Mouse (Mus musculus) large intestine, adult 2 months (tissue): ENCODE data around the gene Golga2. TPM values are rescaled to one million over a fixed set of nuclear protein-coding genes. Genes with fewer than 3 reads are reported as not detected.
A peak's percentile ranks its signal among the peaks of the same experiment; 100 is the strongest.
"Not testable (repeated sequence)": the region's sequence is repeated elsewhere in the genome, so short reads cannot be mapped to it uniquely, and the experiment has no call there.

Source experiments
- DNase-seq: peaks from one replicate; pipeline ENCODE4 v3.0.0-alpha.2; 2012; ENCODE audit warnings: low read depth, low spot score
- WGBS: fragments of 180-500 bp; shearing (Covaris S2); methylation state at CpG from one replicate; pipeline ENCODE4 v1.1.7; 2018; 5-methylcytosine and 5-hydroxymethylcytosine counted together
- polyA plus RNA-seq: library from polyadenylated mRNA; depleted of rRNA; stranded (reverse); fragments of >200 nt; gene quantifications from 2 replicates; pipeline ENCODE4 v1.2.3, GENCODE M21; 2012

Gene Golga2
- polyA plus RNA-seq, 1 experiment = 26.0 TPM

DNA sequence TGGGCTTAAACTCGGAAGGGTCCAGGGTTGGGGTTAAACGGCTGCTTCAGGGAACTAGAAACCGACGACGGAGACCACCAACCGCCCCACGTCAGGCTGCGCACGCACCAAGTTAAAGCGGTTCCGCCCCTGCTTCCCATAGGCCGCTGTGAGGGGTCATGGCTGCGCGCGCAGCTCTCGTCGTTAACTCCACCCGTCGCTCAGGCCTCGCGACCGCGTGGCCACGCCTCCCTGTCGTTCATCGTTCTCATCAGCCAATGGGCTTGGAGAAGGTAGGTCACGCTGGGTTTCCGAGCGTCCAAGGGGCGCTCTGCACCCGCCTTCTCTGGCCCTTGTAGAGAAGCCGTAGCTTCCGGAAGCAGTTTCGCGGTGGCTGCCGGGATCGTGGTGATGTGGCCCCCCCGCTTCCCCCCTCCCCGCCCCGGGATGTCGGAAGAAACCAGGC lies 761 bp downstream of the Golga2 start, which contains the start of gene Swi5:
Gene Swi5 (minus strand): TSS at position 153 of the 445 bp plus-strand sequence.
- DNase-seq = peak; percentile 98
- under 1% methylated on average over 41 of the region's 41 CpGs for WGBS

DNA sequence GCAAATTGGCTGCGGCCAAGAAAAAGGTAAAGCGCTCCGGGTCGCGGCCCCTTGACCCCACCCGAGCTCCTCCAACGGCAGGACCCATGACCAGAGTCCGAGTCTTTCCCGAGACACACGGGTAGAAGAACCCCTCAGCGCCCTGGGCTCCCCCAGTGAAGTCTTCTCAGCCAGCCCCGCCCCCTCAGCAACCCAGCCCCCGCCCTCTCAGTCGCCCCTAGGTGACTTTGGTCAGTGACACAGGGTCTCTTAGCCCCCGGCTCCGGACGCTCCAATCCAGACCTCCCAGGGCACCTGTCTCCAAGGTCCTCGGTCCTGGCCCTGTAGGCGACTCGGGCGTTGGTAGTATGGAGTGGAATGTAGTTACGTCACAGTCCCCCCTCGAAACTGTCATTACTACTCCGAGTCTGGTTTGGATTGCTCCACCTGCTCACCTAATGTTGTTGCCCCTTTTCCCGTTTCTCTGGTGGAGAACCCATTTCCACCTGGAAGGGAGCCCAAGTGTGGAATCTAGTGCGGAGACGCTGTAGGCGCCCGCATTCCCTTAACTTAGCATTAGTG lies 1.3 kb downstream of the Golga2 start:
- DNase-seq = peak; percentile 28
- under 1% methylated on average over 28 of the region's 29 CpGs for WGBS

DNA sequence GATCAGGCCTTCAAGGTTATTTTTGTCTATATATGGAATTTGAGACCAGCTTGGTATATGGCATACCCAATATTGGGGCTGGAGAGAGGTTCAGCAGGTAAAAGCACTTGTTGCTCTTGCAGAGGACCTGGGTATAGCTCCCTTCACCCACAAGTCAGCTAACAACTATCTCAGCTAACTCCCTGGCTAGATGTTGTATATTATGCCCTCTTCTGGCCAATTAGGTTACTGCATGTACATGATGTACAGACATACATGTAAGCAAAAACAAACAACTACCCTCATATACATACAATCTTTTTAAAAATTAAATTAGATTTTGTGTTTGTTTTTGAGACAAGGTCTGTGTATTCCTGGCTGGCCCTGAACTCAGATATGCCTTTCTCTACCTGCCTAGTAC lies 2.4 kb downstream of the Golga2 start:
- no peak for DNase-seq

- no peak for DNase-seq
- WGBS = 80% methylated on average over 8 of the region's 8 CpGs
Measured at GRCm38 (mm10) chr2:32294348-32294747, 7.2 kb downstream of the Golga2 start.

- no peak for DNase-seq
- WGBS = 78% methylated on average over 3 of the region's 3 CpGs
Measured at GRCm38 (mm10) chr2:32295285-32295684, 8.1 kb downstream of the Golga2 start.

- DNase-seq = not testable (repeated sequence)
- WGBS = 81% methylated on average over 2 of the region's 2 CpGs
Measured at GRCm38 (mm10) chr2:32295842-32296241, 8.7 kb downstream of the Golga2 start.

GRCm38 (mm10) chr2:32299469-32299868 lies 12.3 kb downstream of the Golga2 start:
- no peak for DNase-seq
- WGBS = 90% methylated on average over 4 of the region's 4 CpGs

- WGBS = 90% methylated on average over 10 of the region's 10 CpGs
- no peak for DNase-seq
Measured at GRCm38 (mm10) chr2:32302952-32303351, 15.8 kb downstream of the Golga2 start.

DNA sequence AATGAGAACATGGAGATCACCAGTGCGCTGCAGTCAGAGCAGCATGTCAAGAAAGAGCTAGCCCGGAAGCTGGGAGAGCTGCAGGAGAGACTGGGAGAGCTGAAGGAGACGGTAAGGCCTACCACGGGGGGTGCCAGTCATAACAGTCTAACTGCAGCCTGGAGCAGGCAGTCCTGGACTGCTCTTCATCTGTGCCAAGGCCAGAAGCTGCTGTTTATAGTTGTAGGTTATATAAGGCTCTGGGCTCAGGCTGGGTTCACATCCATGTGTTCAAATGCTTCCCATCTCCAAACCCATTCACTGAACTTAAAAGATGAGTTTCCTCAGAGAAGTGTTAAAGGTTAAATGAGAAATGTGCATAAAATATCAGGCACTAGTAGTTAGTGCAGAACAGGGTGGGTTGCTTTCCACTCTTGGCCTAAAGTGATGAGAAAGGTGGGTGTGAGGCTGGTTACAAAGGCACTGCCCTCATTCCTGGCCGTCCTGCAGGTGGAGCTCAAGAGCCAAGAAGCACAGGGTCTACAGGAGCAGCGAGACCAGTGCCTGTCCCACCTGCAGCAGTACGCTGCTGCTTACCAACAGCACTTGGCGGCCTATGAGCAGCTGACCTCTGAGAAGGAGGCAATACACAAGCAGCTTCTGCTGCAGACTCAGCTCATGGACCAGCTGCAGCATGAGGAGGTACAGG lies 17.1 kb downstream of the Golga2 start:
- WGBS = 70% methylated on average over 8 of the region's 8 CpGs
- DNase-seq = no peak

GRCm38 (mm10) chr2:32305668-32306067 lies 18.5 kb downstream of the Golga2 start:
- WGBS = 90% methylated on average over 5 of the region's 5 CpGs
- DNase-seq = no peak

DNA sequence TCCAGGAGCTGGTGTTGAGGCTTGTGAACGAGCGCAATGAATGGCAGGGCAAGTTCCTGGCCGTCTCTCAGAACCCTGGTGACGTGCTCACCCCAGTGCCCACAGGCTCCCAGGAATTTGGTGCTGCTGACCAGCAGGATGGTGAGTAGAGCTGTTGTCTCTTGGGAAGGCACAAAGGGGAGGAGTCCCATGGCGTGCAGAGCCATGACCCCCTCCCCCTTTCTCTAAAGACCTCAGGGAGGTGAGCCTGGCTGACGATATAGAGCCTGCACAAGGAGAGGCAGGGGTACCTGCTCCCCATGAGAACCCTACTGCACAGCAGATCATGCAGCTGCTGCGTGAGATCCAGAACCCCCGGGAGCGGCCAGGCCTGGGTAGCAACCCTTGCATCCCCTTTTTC lies 19.0 kb downstream of the Golga2 start:
- no peak for DNase-seq
- 91% methylated on average over 9 of the region's 9 CpGs for WGBS

DNA sequence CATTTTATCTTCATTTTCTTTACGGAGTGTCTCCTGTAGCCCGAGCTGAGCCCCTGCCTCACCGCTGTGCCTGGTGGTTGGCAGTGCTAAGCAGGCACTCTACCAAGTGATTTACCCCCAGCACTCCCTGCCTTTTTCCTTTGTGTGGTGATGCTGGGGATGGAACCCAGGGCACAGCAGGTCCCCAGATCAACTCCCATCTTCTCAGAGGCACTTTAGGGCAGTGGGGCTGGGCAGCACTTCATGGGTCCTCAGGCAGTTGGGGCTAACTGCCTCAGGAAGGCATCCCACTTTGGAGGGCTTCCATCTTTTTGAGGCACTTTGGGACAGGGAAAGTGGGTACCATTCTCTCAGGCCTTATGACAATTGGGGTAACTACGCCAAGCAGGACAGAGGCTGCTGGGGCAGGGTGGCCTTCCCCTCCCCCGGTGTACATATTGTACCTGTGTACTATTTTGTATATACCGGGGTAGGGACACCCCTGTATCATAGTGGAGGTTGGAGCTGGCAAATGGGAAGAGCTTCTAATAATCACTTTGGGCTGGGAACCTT lies 20.1 kb downstream of the Golga2 start:
- DNase-seq = no peak
- WGBS = 84% methylated on average over 6 of the region's 6 CpGs

DNA sequence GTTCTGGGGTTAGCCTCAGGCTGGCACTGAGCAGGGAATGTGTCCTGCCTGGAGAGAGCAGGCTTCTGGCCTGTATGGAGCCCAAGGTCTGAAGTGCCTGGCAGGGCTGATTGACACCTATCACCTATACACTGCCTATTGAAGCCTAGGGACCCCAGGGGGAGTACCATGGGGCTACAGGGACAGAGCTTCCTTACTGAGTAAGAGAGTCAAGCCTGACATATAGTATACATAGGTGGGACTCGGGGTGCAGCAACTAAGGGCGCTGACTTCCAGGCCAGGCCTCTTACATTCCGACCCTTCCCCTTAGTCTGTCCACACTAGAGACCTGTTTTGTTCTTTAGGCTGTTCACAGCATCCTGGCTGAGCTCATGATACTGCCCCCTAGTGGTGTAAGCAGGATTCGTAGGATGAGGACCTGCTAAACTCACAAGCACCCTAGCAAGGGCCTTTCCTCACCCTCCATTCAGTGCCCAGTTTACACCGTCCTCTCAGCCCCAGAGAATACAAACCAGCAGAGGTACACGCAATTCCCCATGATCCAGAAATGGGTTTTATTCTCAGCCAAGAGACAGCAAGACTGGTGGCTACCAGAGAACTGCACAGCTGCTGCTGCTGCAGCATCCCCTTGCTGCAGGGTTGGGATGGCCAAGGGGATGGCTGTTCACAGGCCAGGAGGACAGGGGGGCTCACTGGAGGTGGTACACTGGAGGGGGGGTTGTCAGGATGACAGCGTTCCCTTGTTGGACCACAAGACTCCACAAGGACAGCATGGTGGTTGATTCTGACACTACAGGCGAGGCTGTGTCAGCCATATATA lies 21.0 kb downstream of the Golga2 start:
- DNase-seq = no peak

DNA sequence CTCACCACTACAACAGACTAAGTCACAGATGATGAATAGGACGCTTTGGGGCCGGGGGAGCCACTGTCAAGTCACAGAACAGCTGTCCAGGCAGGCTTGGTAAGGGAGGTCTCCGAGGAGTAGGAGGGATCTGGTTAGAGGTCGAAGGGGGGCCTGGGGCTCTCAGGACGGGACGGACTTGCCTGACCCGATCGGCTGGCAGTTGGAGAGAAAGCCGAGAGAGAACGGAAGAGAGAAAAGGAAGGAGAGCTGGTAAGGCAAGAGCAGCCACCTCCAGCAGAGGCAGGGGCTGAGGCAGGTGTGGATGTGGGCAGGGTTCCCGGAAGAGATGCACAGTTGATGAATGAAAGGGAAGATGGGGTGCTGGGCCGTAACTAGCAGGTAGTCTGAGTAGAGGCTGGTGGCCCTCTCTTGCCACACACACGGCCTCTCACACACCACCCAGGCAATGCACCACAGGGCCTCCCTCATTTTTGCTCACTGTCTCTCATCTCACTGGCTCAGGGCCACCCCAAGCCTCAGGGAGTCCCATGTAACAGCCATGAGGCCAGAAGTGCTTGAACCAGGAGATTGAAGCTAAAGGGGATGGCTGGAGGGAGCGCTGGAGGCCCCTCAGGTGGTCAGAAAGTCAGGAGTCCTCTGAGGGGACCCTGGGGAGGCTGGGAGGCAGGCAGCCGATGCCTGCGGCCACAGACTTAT lies 21.8 kb downstream of the Golga2 start:
- WGBS = 93% methylated on average over 16 of the region's 16 CpGs
- no peak for DNase-seq

More for the DNA sequence above, 21.0 kb downstream of the Golga2 start:
- 52% methylated on average over 8 of the region's 8 CpGs for WGBS

DNA sequence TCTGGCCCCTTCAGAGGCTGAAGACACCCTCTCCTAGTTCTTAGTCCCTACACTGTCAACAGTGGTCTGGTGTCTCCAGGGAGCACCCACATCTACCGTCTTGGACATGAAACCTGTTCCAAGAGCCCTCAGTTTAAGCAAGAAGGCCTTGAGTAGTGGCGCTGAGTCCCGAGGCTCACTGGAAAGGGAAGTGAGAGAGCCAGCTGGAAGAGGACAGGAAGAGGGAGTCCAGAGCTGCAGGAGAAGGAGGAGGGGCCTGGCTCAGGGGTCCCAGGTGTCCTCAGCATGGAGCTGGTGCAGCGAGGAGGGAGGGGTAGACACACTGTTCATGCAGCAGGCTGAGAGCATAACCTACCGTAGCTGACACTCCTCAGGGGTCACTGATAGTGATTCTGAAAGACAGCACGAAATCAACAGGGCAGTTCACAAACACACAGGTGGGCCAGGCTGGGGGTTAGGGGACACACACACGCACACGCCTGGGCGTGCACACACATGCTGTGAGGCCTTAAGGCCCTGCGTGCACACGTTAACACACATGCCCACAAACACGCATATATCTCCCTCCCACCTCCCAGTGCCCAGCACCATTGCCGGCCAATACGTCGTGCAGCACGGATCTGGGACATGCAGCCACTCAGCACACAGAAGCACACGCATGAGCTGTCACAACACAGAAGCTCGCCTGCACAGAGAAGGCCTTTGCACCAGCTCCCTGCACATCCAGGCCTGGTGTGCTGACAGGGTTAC lies 23.1 kb downstream of the Golga2 start:
- 85% methylated on average over 18 of the region's 18 CpGs for WGBS
- no peak for DNase-seq

- no peak for DNase-seq
- WGBS = 16% methylated on average over 41 of the region's 42 CpGs
Measured at GRCm38 (mm10) chr2:32311443-32312317, 24.5 kb downstream of the Golga2 start.

- WGBS = 10% methylated on average over 56 of the region's 56 CpGs
- no peak for DNase-seq
Measured at GRCm38 (mm10) chr2:32312318-32312964, 25.3 kb downstream of the Golga2 start.

GRCm38 (mm10) chr2:32314831-32315230 lies 27.6 kb downstream of the Golga2 start:
- no peak for DNase-seq
- 92% methylated on average over 14 of the region's 14 CpGs for WGBS
